Mouse (Mus musculus): ENCODE measurements around the gene Oxgr1. TPM values are rescaled to one million over a fixed set of nuclear protein-coding genes. Genes with fewer than 3 reads are reported as not detected.
"Not testable (repeated sequence)": the region's sequence is repeated elsewhere in the genome, so short reads cannot be mapped to it uniquely, and the experiment has no call there.

Gene Oxgr1
- polyA plus RNA-seq, 1 experiment from 2014 or later = not detected

DNA sequence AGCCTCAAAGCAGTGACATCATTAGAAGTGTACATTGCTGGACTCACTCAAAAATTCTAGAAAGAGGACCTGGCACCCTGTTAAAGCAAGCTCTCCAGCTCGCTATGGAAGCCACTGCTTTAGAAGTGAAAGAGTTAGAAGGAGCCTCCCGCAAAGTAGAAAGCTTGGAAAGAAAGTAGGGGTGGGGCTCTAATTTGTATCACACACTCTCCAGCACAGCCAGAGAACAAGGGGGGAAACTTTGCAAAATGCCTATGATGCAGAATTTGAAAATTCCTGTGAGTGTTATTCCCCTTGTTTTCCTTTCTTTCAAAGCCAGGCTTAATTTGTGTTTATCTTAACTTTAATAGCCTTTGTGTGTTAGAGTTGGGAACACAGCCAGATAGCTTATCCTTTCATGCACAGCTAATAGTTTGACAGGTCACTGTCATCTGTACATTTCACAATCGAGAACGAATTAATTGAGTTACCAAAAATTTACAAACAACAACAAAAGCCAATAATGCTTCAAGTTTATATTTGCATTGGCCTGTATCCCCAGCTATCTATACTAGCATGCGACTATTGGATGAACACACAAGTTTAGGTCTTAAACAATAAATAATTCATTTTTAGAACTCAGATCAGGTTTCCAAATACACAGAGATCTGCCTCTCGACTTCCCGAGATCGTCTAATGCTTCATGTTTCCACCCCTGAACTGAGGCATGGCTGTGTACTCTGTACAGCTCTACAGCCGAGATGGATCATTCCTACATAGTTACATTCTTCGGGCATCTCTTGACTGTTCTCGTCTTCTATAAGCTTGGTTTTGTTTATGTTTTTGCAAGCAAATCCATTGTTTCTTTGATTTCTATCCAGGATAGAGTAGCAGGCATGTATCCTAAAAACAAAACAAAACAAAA is 32.0 kb downstream of the Oxgr1 start:
- no peak for ATAC-seq (ENCODE audit: insufficient number of reproducible peaks, insufficient read depth, low FRiP score, low TSS enrichment)
- Histone ChIP-seq H3K36me3 (no peaks in the 10 kb centered on the region), H3K9ac (no peak overlapping the region), H3K4me2 (replicated peaks) (no peak overlapping the region), H3K9me3 (no peaks in the 10 kb centered on the region), H3K4me1 (no peaks in the 10 kb centered on the region), H3K27me3 (no peaks in the 10 kb centered on the region), H3K27ac (no peak overlapping the region), H3K4me3 (no peak overlapping the region)
- 77% methylated on average over 11 of the region's 11 CpGs for WGBS

DNA sequence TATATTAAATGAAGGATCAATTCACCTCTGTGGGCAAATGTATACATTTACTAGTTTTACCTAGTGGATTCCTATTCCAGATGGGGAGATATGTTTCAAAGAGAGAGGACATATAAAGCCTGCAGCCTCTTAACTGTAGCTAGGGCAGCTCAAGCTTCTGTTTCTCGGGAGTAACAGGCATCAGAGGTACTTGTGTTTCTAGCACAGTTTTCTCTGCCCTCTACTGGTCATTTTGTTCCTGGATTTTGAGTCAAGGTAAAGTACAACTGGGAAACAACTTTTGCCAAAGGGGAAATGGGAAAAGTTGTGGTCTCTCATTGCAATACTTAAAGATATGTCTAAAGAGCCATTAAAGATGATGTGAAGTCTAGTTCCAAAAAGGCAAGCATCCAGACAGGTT is 37.1 kb downstream of the Oxgr1 start:
- no peak for ATAC-seq (ENCODE audit: insufficient number of reproducible peaks, insufficient read depth, low FRiP score, low TSS enrichment)
- no peak overlapping the region for H3K4me3 ChIP-seq
- no peaks in the 10 kb centered on the region for H3K4me1 ChIP-seq
- H3K4me2 ChIP-seq (replicated peaks) = no peak overlapping the region
- no peaks in the 10 kb centered on the region for H3K36me3 ChIP-seq
- H3K27me3 ChIP-seq = no peaks in the 10 kb centered on the region
- no peaks in the 10 kb centered on the region for H3K9me3 ChIP-seq
- H3K27ac ChIP-seq = no peak overlapping the region
- 26% methylated on average over 1 of the region's 1 CpGs for WGBS
- H3K9ac ChIP-seq = no peak overlapping the region

DNA sequence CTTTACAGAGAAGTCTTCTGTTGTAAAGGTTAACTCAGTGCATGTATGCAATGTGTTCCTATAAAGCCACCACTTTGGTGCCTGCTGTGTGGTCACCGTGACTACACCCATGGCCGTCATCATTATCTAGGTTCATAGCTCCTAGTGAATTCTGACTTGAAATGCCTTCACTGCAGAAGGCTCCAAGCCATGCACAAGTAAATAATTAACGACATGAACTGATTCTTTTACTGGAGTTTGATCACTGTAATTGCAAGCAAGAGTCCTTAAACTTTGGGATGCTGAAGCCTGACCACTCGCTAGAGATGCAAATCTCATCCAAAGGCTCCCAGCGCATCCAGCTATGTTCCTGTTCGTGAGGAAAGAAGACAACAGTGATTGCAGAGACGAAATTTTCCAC is 38.6 kb downstream of the Oxgr1 start:
- 91% methylated on average over 7 of the region's 7 CpGs for WGBS
- Histone ChIP-seq H3K9me3 (no peaks in the 10 kb centered on the region), H3K27me3 (no peaks in the 10 kb centered on the region)

DNA sequence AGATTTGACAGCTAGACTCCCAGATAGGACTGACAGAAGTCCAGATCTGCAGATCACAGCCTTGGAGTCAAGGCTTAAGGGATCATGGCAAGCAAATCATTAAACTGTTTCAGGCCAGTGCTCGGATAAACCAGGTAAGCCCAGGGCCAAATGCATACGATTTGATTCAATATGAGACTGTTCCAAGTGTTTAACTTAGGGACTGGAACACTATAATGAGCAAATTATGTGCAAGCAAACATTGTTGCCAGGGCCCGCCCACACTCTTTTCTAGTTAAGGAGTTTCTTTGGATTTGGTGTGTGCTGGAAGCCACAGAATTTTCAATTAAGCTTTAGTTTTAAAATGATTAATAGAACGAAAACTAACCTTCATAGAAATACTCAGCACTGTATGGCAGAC is 39.6 kb downstream of the Oxgr1 start:
- no peak overlapping the region for H3K4me2 ChIP-seq (replicated peaks)
- WGBS = 75% methylated on average over 4 of the region's 4 CpGs
- H3K4me3 ChIP-seq = no peak overlapping the region
- no peaks in the 10 kb centered on the region for H3K4me1 ChIP-seq
- ATAC-seq (ENCODE audit: insufficient number of reproducible peaks, insufficient read depth, low FRiP score, low TSS enrichment) = no peak
- H3K9me3 ChIP-seq = no peaks in the 10 kb centered on the region
- H3K27ac ChIP-seq = no peak overlapping the region
- no peaks in the 10 kb centered on the region for H3K27me3 ChIP-seq
- no peak overlapping the region for H3K9ac ChIP-seq
- no peaks in the 10 kb centered on the region for H3K36me3 ChIP-seq

More for the DNA sequence above, 38.6 kb downstream of the Oxgr1 start:
- Histone ChIP-seq H3K4me1 (no peaks in the 10 kb centered on the region), H3K36me3 (no peaks in the 10 kb centered on the region), H3K4me2 (replicated peaks) (no peak overlapping the region), H3K27ac (no peak overlapping the region), H3K9ac (no peak overlapping the region), H3K4me3 (no peak overlapping the region)
- ATAC-seq (ENCODE audit: insufficient number of reproducible peaks, insufficient read depth, low FRiP score, low TSS enrichment) = no peak

DNA sequence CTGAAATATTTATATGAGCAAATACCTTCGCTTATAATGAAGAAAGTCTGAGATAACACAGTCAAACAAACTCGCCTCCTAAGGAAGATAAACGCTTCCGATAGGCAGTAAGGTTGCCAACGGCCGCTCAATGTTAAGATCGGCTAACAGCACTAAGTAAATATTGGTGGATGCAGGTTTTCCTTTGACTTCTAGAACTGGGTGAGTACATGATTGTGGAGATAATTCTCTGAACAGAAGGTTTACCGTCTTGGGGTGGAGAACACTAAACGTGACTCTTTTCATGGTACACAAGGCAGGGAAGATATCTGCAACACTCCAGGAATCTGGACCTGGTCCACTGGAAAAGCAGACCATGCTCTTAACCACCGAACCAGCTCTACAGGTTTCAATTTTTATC is 52.6 kb downstream of the Oxgr1 start:
- H3K36me3 ChIP-seq = no peaks in the 10 kb centered on the region
- H3K9me3 ChIP-seq = no peaks in the 10 kb centered on the region
- H3K27ac ChIP-seq = no peak overlapping the region
- H3K4me2 ChIP-seq (replicated peaks) = no peak overlapping the region
- no peak for ATAC-seq (ENCODE audit: insufficient number of reproducible peaks, insufficient read depth, low FRiP score, low TSS enrichment)
- H3K27me3 ChIP-seq = no peaks in the 10 kb centered on the region
- 84% methylated on average over 10 of the region's 10 CpGs for WGBS
- H3K4me3 ChIP-seq = no peak overlapping the region
- no peaks in the 10 kb centered on the region for H3K4me1 ChIP-seq
- no peak overlapping the region for H3K9ac ChIP-seq

DNA sequence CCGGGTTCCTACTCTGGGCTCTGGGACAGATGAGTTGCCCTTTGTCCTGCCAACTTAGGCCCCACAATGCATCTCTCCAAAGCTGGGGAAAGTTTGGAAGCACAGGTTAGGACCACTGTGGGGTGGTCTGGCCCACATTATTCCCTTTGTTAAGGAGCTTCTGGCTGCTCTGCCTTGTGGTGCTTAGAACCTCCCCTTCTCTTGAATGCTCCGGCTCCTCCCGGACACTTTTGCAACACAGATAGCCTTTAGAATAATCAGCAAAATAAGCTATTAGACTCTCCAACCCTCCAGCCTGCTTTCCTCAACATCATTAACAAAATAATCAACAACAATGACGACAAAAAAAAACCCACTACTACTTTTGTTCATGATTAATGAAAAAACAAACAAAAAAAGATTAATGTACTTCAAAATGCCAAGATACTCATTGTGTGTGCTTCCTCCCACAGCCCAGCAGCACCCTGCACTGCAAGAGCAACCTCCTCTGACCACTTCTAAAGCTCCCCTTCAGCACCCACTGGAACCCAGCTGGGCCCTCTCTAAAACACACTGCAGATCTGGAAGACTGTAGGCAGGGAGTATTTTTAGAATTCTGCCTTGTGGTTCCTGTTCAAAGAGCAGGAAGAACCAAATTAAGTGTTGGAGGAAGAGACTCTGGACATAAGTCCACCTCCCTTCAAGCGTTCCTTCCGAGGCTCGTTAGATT is 53.1 kb downstream of the Oxgr1 start:
- no peaks in the 10 kb centered on the region for H3K36me3 ChIP-seq
- 71% methylated on average over 7 of the region's 7 CpGs for WGBS
- no peak for ATAC-seq (ENCODE audit: insufficient number of reproducible peaks, insufficient read depth, low FRiP score, low TSS enrichment)
- no peak overlapping the region for H3K4me3 ChIP-seq
- H3K4me2 ChIP-seq (replicated peaks) = no peak overlapping the region
- no peaks in the 10 kb centered on the region for H3K4me1 ChIP-seq
- no peak overlapping the region for H3K9ac ChIP-seq
- no peaks in the 10 kb centered on the region for H3K27me3 ChIP-seq
- H3K9me3 ChIP-seq = no peaks in the 10 kb centered on the region
- no peak overlapping the region for H3K27ac ChIP-seq

DNA sequence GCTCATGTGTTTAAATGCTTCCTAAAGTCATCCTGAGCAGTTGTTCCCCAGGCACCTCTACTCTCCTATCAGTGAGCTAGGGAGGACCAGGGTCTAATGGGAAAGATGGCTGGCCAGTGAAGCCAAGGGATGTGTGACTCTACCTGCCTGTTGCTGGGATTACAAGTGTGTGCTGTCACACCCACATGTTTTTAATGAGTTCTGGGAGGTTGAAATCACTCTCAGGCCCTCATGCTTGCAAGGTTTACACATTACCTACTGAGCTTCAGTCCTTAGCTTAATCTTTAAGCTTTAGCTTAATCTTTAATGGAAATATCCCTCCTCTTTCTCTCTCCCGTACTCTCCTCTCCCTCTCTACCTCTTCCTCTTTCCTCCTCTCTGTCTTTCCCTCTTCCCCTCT is 55.0 kb downstream of the Oxgr1 start:
- no peak overlapping the region for H3K4me2 ChIP-seq (replicated peaks)
- no peaks in the 10 kb centered on the region for H3K36me3 ChIP-seq
- H3K4me1 ChIP-seq = no peaks in the 10 kb centered on the region
- WGBS = 72% methylated on average over 1 of the region's 1 CpGs
- no peak overlapping the region for H3K4me3 ChIP-seq
- H3K27ac ChIP-seq = no peak overlapping the region
- no peaks in the 10 kb centered on the region for H3K27me3 ChIP-seq
- no peaks in the 10 kb centered on the region for H3K9me3 ChIP-seq
- H3K9ac ChIP-seq = no peak overlapping the region
- ATAC-seq (ENCODE audit: insufficient number of reproducible peaks, insufficient read depth, low FRiP score, low TSS enrichment) = no peak

DNA sequence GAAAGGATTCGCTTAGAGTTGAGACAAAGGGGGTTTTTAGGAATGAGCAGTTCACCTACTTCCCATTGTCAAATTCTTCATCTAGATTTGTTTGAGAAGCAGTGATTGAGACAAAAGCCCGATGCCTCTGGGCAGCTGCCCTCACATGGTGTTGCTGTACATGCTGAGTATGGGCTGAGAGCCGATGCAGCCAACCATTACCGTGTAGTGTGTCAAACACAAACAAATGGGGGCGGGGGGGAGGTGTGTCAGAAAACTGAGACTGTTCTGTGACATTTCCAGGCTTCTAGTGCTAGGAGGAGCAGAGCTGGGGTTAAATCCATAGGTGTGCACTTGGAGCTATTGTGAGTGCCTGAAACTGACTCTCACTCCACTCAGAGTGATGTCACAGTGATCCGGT is 55.5 kb downstream of the Oxgr1 start:
- WGBS = 81% methylated on average over 6 of the region's 6 CpGs

DNA sequence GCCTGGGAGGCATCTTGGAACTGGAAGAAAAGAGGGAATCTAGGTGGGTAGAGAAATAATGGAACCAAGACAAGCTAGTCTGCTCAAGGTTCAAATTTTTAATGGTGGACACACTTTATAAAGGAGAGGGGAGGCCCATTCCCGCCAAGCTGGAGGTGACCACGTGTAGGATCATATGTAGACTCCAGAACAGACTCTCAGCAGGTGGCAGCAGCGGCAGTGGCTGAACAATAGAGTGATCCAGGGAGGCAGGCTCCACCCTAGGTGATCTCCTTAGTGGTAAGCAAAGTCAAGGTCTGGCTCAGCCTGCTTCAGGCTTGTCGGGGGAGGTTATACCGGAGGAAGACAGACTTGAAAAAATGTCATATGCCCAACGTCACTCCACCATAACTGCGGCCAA is 55.9 kb downstream of the Oxgr1 start:
- H3K4me2 ChIP-seq (replicated peaks); ATAC-seq (ENCODE audit: insufficient number of reproducible peaks, insufficient read depth, low FRiP score, low TSS enrichment); H3K4me3 ChIP-seq; H3K27me3 ChIP-seq; H3K4me1 ChIP-seq; H3K36me3 ChIP-seq; H3K27ac ChIP-seq; H3K9ac ChIP-seq; H3K9me3 ChIP-seq: not testable (repeated sequence)
- 77% methylated on average over 7 of the region's 7 CpGs for WGBS

More for the DNA sequence above, 55.5 kb downstream of the Oxgr1 start:
- Histone ChIP-seq H3K9ac (no peak overlapping the region), H3K4me1 (no peaks in the 10 kb centered on the region), H3K27me3 (no peaks in the 10 kb centered on the region), H3K4me2 (replicated peaks) (no peak overlapping the region), H3K27ac (no peak overlapping the region), H3K4me3 (no peak overlapping the region), H3K36me3 (no peaks in the 10 kb centered on the region), H3K9me3 (no peaks in the 10 kb centered on the region)
- ATAC-seq (ENCODE audit: insufficient number of reproducible peaks, insufficient read depth, low FRiP score, low TSS enrichment) = no peak

DNA sequence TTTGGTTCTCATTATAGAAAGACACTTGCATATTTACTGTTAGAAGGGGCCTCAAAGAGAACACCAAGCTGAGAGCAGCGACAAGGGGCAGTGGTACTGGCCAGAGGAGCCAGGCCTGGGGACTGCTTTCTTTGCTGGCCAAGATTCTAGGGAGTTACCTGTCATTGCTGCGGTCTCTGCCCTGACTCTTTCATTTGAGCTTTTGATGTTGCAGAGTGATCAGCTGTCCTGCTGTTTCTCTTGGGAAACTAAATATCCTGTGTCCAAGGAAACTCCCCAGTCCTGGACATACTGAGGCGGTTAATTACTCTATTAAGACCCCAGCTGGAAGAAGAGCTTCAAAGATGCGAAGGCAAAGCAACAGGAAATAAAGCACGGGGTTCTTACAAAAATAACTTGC is 60.9 kb downstream of the Oxgr1 start:
- no peak for ATAC-seq (ENCODE audit: insufficient number of reproducible peaks, insufficient read depth, low FRiP score, low TSS enrichment)
- H3K9me3 ChIP-seq = no peaks in the 10 kb centered on the region
- H3K27me3 ChIP-seq = no peaks in the 10 kb centered on the region
- H3K4me3 ChIP-seq = no peak overlapping the region
- H3K36me3 ChIP-seq = no peaks in the 10 kb centered on the region
- H3K4me2 ChIP-seq (replicated peaks) = no peak overlapping the region
- no peak overlapping the region for H3K27ac ChIP-seq
- 49% methylated on average over 5 of the region's 5 CpGs for WGBS
- no peak overlapping the region for H3K9ac ChIP-seq
- no peaks in the 10 kb centered on the region for H3K4me1 ChIP-seq

DNA sequence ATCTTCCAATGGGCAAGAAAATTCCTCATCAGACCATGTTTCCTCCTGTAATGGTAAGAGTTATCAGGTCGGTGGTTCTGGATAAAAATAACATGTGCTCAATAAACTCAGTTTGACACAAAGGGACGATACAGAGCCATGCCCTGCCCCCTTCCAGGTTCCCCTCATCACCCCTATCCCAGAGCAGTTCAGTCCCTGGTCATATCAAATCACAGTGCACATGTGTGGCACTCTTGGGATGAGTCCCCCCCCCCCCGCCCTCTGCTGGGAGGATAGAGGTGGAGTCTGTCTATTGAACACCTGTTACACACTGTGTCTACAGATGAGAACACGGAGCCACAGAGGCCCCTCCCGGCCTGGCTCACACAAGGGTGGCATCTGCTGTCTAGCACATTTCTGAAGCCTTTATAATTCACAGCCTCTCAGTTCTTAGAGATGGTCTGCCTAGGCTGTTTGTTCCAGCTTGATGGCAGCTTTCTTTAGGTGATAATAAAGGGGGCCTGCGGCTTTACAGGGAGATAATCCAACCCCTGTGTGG is 61.5 kb downstream of the Oxgr1 start:
- Histone ChIP-seq H3K4me2 (replicated peaks) (no peak overlapping the region), H3K27ac (no peak overlapping the region), H3K4me3 (no peak overlapping the region), H3K4me1 (no peaks in the 10 kb centered on the region), H3K9me3 (no peaks in the 10 kb centered on the region), H3K36me3 (no peaks in the 10 kb centered on the region), H3K27me3 (no peaks in the 10 kb centered on the region), H3K9ac (no peak overlapping the region)
- no peak for ATAC-seq (ENCODE audit: insufficient number of reproducible peaks, insufficient read depth, low FRiP score, low TSS enrichment)
- WGBS = 73% methylated on average over 6 of the region's 6 CpGs
